Mouse (Mus musculus) 416B (cell line): ENCODE data around the gene Ispd.

Source experiments
- DNase-seq: peaks from one replicate; pipeline ENCODE4 v3.0.0; 2011; ENCODE audit warnings: low read depth

The Ispd gene

DNA sequence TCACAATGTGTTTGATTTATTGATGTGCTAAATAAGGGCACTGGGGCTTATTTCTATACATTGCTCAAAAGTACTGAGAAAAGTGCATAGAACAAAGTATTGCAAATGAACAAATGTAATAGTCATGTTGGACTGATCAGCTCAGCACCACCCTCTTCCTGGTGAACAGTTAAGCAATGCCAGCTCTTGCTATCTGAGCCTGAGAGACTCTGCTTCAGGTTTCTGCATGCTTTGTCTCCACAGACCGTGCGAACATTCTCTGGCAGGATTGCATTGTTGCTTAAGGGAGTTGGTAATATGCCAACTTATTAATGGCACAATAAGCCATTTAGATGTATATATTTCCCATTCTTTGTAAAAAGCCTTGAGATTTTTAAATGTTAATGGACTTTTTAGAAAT is 182.9 kb downstream of the Ispd start:
- no peak for DNase-seq

DNA sequence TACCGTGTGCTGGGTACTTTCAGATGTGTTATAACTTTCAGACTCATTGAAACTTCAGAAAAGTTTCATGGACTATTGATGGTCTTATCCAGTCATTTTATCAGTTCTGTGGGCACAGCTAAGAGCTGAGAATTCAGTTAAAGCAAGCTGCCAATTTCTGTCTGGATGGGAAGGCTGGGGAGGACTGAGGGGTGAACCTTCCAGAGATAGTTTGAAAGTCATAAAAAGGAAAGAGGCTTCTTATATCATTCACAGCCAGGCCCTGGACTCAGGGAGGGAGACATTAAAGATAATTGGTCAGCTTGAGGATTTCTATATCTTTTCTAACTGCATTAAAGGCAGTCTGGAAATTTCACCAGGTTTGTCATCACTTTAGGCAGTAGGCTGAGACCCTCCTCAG is 185.7 kb downstream of the Ispd start:
- DNase-seq, result no peak

DNA sequence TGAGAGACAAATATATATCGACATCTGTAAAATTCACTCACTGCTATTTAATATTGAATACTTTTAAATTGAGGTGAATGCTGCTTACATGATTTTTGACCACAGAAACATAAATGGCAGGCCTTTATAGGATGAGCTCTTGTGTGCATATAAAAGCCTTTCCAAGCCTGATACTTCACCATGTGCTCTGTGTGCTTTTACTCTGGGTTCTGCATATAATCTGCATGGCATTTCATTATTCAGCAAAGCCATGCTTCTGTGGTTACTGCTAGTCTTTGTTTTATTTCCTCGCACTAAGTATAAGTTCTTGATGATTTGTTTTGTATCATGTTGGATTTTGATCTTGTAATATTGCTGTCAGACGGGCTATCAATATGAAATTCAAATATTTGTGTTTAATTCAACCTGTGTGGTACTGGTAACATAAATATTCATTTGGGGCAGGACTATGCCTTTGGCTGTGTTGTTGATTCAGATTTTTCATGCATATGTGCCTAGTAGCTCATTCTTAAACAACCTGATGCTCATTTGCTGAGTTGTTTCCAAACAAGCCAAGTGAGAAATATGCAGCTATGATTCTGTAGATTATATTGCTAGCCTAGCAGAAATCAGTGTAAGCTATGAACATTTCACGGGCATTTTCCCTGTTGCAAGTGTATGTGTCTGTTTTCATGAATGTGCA is 189.3 kb downstream of the Ispd start:
- DNase-seq, result no peak

- no peak for DNase-seq
Measured at GRCm38 (mm10) chr12:36584828-36585227, 203.6 kb downstream of the Ispd start.

- DNase-seq, result no peak
Measured at GRCm38 (mm10) chr12:36597539-36598250, 216.4 kb downstream of the Ispd start.

DNA sequence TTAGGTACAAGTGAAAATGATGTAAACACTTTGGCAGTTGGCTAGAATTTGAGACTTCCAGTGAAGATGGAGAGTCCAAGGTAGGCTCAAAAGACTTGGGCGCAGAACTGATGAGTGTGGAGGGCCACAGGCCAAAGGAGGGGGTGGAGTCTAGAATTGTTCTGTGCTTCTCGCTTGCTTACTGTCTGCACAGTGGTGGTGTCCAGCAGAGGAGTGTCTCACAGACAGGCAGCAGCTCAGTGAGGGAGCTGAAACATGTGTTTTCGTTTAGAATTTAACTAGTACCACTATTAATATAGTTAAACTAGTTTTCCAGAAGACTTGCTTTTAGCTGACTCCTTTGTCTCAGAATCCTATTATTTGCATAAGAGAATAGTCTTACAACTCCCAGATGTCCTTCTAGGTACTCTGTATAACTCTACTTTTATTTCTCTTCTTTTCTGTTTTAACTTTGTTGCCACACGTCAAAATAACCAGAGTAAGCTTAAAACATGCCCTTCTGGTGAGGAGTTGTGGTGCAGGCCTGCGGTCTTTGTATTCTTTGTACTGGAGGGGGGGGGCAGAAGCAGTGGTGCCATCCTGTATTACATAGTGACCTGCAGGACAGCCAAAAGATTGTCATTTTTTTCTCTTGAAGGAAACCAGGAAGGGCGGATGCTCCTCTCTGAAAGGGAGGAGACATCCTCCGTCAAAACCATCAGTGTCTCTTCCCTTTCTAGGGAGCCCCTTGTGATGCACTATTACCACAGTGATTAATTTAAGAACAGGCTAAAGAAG is 240.9 kb downstream of the Ispd start:
- no peak for DNase-seq

GRCm38 (mm10) chr12:36627204-36627603 is 246.0 kb downstream of the Ispd start:
- DNase-seq, result no peak

DNA sequence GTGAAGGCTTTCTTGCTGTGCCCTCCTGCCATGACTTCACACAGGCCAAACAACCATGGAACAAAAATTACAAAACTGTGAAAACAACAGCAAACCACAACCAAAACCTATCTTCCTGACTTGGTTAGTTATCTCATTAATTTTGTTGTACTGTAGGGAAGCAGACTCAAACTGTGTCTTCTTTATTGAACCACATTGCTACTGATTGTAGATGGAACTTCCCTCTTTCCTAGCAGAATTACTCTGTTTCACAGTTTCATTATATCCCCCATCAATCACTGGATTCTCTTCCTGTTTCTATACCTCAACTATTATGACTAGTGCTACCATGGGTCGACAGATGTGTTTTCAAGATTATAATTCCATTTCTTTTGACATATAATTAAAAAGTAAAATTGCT is 251.2 kb downstream of the Ispd start:
- no peak for DNase-seq

GRCm38 (mm10) chr12:36647514-36647913 is 266.3 kb downstream of the Ispd start:
- no peak for DNase-seq

DNA sequence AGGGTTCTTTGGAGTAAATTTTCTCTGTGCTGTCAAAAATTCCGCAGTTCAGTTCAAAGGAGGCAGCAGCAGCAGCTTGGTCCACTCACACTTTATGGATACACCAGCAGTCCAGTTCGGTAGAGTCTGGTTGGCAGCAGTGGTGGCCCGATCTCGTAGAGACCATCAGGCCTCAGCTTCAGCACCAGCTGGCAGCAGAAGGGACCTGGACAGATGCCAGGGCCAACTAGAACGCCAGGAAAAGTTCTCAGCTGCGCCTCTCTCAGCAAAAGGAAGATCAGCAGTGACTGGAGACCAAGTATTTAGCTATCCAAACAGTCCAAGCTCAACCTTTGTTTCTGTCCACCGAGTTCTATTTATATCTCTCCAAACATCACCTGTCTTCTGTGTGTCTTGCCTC is 281.2 kb downstream of the Ispd start:
- no peak for DNase-seq

- DNase-seq, result no peak
Measured at GRCm38 (mm10) chr12:36664783-36665182, 283.5 kb downstream of the Ispd start.

- no peak for DNase-seq
Measured at GRCm38 (mm10) chr12:36666771-36667170, 285.5 kb downstream of the Ispd start.

- no peak for DNase-seq
Measured at GRCm38 (mm10) chr12:36670164-36670908, 289.1 kb downstream of the Ispd start.

DNA sequence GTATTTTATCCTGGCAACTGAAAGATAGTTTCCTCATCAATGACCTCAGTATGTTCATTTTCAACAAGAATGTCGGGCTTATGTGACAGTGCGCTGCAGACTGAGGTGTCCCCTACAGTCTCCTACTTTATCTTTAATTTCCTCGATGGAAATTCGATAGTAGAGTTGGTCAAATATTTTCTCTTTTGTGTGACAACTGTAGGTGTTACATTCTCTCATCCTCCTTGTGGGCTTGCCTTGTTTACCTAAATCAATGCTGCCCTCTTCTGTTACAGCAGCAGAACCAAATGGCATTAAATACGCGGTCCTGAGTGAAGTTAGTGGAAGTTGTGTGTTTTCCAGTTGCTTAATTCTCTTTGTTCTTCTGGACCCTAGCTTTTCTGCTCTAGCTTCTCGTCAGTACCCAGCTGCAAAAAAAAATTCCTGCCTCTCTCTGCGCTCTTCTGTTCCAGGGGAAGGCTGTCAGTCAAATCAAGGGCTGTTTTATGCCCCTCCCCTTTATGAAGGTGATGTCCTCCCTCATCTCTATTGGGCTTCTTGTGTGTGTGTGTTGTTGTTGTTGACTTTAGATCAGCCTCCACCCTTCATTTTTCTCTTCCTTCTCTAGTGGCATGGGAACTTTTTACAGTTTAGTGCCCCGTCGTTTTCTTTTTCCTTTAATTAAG is 289.8 kb downstream of the Ispd start:
- DNase-seq, result peak; percentile 23

DNA sequence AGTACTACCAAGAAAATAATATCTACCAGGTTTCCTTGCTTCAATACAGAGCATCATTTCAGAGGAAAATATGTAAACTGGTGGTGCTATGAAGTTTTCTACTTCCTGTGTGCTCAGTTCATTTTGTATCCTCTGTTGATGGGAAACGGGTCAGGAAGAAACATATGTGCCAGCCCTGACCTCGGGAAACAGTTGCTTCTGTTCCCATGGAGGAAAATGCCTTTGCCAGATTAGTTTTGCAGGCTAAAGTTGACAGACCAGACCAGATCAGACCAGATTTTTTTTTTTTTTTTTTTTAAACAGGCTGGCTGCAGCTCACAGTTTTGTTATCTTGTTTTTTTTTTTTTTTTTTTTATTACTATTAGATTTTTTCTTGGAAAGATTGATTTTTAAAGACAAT is 293.2 kb downstream of the Ispd start:
- DNase-seq, result no peak

GRCm38 (mm10) chr12:36678220-36678619 is 297.0 kb downstream of the Ispd start:
- no peak for DNase-seq

DNA sequence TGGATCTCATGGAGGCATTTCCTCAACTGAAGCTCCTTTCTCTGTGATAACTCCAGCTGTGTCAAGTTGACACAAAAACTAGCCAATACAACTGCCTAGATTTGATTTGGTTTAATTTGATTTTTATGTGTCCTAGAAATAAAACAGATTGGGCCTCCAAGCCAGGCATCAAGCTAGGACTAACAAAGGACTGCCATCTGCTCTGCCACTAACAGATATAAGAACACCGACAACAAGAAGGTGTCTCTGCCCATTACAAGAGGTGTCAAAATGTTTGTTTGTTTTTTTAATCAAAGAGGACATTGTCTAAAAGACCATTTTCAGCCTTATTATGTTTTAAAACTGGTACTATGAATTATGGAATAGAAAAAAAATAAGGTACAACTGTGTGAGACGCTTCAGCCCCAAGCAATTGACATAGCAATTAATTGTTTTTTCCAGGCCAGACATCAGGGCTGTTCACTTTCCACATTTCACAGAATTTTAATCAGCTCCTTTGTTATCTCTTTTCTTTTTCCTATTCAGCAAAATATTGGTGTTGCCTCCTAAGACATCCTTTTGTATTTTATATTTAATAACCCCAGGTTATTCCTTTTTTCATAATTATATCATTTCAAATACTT is 299.7 kb downstream of the Ispd start:
- no peak for DNase-seq

GRCm38 (mm10) chr12:36681779-36682178 is 300.5 kb downstream of the Ispd start:
- no peak for DNase-seq

- no peak for DNase-seq
Measured at GRCm38 (mm10) chr12:36694072-36694471, 312.8 kb downstream of the Ispd start.

GRCm38 (mm10) chr12:36704380-36704779 is 323.1 kb downstream of the Ispd start:
- DNase-seq, result peak; percentile 5

GRCm38 (mm10) chr12:36708810-36709209 is 327.6 kb downstream of the Ispd start:
- DNase-seq, result no peak
